Mouse (Mus musculus): ENCODE results near the gene Ncor2.
A peak's percentile ranks its signal among the peaks of the same experiment; 100 is the strongest.
"Not testable (repeated sequence)": the region's sequence is repeated elsewhere in the genome, so short reads cannot be mapped to it uniquely, and the experiment has no call there.

The Ncor2 gene

GRCm38 (mm10) chr5:125179007-125179734 lies at the start of gene Ncor2:
TSS of gene Ncor2 (minus strand) at chr5:125179219.
- DNase-seq (ENCODE audit: low read depth, low spot score) = peak; percentile 90

DNA sequence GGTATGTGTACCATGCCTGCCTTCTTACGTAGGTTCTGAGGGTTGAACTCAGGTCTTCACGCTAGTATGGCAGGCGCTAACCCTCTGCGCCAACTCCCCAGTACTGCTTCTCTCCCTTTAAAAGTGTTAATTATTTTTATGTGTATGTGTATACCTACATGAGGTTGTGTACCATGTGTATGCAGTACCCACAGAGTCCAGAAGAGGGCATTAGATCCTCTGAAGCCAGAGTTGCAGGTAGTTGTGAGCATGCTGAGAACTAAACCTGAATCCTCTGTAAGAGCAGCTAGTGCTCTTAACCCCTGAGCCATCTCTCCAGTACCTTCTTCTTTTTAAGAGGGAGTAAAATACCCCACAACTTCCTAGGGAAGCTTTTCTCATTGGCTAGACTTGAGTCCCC lies 48.7 kb upstream of the Ncor2 start:
- DNase-seq (ENCODE audit: low read depth, low spot score) = no peak

DNA sequence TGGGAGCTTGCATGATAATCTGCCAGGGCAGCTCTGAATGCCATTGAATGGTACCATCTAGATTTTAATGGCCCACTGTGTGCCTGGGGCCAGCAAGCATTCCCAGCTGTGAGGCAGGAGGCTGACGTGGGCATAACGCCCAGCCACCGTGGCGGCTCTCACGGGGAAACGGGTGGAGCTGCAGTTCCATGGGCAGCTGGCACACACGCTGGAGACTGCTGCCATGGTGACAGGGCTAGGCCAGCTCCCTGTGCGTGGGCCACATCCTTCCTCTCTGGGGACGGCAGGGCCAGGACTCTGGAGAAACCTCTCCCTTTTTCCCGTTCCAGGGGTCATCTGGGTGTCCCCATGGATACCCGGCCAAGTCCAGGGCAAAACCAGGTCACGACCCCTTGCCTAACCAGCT lies 47.2 kb upstream of the Ncor2 start:
- DNase-seq (ENCODE audit: low read depth, low spot score) = no peak

DNA sequence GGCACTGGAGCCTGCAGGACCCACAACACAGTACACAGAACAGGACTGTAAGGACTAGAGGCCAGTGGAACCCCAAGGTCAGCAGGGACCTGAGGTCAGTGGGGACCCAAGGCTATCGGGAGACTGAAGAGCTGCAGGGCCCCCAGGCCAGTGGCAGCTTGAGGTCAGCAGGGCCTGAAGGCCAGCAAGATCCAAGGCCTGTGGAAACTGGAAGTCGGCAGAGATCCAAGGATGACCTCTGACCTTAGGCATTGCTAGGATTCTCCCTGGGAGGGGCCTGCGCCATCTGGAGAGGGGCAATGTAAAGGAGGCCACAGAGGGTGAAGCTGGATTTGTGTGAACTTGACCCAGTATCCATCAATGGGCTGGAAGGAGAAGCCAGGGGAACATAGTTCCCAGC lies 45.9 kb upstream of the Ncor2 start:
- DNase-seq (ENCODE audit: low read depth, low spot score) = no peak

GRCm38 (mm10) chr5:125223961-125224360 lies 44.9 kb upstream of the Ncor2 start:
- DNase-seq (ENCODE audit: low read depth, low spot score) = no peak

DNA sequence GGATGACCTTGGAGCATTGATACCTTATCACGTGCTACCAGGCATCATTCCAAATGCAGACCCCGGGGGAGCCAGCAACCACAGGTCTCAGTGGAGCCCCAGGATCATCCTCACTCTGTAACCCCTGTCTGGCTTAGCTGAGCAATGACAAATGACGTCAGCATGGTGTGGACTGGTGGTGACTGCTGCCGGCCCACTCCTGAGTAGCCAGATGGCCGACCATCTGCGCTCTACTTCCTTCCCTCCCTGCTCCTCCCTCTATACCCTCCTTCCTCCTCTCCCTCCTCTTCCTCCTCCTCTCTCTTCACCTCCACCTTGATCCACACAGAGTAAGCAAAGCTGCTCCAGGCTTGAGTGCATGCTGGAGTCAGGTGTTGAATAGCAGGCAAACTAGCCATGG lies 43.7 kb upstream of the Ncor2 start:
- no peak for DNase-seq (ENCODE audit: low read depth, low spot score)

- DNase-seq (ENCODE audit: low read depth, low spot score) = no peak
These were observed 42.8 kb upstream of the Ncor2 start for GRCm38 (mm10) chr5:125221868-125222267.

DNA sequence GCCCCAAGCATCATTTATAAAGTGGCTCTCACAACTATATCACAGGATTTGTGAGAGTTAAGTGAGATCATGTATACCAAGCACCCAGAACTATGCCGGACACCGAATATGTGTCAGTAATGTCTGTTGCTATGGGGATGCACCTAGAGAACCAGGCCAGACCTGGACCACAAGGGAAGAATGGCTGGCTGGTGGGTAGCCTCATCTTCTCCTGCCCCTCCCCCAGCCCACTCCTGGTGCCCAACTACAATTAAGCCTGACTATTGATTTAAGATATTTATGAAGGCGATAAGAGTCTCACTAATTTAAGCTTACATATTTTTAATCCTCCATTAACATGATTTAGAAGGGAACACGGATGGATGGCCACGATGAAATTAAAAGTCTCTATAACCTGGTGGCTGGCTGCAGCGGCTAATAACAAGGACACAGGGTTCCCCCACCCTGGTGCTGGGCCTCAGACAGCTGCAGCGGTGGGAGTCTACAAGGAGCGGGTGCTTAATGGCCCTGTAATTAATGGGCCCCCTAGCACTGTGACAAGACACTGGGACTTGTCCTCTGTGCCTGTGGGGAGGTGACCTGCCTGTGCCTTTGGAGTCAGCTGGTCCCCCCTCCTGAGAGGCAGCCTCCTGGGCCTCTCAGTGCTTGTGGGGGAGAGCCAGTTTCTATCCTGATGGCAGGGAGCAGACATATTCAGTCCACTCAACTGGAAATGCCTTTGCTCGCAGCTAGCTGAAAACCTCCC lies 38.6 kb upstream of the Ncor2 start:
- no peak for DNase-seq (ENCODE audit: low read depth, low spot score)

DNA sequence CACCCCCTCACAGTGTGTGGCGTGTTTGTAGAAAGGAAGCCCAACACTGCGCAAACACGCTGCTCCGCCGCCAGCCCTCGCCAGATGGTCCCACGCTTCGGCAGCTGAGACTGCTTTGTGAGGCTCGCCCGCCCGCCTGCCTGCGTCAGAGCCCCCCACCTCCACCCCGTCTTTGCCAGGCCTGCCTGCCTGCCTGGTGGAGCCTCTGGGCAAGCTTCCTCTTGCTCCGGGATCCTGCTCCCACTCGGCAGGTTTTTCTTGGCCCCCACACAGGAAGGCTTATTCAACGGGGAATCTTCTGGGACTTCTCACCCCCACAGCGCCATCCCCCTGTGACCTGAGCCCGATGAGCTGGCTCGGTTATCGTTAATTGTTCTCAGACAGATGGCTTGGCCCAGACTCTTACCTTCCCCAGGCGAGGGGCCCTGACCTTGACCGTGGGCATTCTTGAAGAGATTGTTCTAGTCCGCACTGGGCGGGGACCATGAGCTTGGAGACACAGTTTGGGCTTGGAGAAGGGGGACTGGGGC lies 37.0 kb upstream of the Ncor2 start:
- DNase-seq (ENCODE audit: low read depth, low spot score) = no peak

GRCm38 (mm10) chr5:125215346-125215929 lies 36.4 kb upstream of the Ncor2 start:
- no peak for DNase-seq (ENCODE audit: low read depth, low spot score)

DNA sequence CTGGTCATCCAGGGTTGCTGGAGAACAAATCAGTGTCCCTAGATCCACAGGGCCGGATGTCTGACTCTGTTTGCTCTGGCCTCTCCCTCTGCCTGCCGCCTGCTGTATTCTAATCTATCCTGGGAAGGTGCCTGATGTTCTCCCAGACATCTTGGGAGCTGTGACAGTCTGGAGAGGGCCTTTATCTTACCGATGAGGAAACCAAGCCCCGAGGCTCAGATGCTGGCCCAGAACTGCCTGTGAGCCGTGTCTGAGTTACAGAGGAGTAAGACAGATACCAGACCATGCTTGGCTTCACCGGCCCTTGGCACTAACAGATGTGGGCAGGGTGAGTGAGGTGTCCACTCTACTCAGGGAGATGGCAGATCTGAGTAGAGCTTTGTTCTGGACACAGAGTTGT lies 35.0 kb upstream of the Ncor2 start:
- DNase-seq (ENCODE audit: low read depth, low spot score) = no peak

- peak; percentile 41 for DNase-seq (ENCODE audit: low read depth, low spot score)
These were observed 25.9 kb upstream of the Ncor2 start for GRCm38 (mm10) chr5:125204910-125205309.

DNA sequence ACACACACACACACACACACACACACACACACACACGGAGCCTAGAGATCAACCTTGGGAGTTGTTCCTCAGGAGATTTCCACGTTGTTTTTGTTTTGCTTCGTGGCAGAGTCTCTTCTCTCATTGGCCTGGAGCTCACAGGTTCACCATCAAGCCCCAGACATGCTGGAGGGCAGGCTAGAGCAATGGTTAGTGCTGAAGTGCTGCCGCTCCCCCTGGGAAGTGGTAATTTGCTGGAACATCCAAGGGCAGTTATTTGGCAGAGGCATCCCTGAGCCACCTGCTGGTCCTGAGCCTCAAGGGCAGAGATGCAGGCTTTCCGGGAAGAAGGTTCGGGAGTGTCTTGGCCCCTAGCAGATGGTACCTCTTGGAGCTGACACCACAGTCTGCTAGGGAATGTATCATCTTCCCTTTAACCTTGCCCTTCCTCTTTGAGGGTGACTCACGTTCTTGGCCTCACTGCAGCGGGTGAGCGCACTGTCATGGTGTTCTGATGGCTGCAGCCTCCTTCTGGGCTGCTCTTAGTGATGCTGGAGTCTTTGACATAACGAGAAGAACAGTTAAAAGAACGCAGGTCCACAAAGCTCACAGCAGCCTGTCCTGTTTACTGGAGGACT lies 25.3 kb upstream of the Ncor2 start:
- no peak for DNase-seq (ENCODE audit: low read depth, low spot score)

DNA sequence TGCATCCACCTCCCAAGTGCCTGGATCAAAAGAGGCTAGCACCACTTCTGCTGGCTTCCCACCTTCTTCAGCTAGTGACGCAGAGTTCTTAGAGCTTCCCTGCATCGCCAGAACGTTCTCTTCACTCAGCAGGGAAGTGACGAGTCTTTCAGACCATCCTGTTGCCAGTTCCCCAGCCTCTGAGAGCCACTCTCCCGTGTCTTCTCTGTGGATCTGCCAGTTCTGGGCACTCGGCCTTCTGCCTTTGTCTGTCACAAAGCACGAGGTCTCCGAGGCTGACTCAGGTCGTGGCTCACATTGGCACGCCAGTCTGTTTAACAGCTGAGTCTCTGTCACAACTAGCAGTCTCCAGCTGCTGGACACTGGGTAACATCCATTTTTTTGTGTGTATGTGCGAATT lies 24.7 kb upstream of the Ncor2 start:
- DNase-seq (ENCODE audit: low read depth, low spot score) = no peak

DNA sequence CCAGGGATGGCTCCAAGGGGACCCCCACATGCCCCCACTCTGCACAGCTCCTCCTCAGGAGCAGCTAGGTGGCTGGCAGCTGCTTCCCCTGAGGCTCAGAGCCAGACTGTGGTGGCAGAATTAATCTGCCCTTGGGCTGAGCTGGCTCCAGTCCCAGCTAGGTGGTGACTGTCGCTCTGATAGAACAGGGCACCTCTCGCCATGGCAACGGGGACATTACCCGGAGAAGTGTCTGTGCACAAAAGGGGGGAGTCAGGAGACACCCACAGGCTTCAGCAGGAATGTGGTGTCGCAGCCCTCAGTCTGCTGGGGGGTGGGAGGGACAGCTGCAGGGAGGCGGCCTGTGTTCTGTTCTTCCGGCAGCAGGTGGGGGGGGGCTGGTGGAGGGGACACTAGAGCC lies 24.1 kb upstream of the Ncor2 start:
- DNase-seq (ENCODE audit: low read depth, low spot score) = no peak

GRCm38 (mm10) chr5:125202100-125202499 lies 23.1 kb upstream of the Ncor2 start:
- DNase-seq (ENCODE audit: low read depth, low spot score) = no peak

- DNase-seq (ENCODE audit: low read depth, low spot score) = no peak
These were observed 20.1 kb upstream of the Ncor2 start for GRCm38 (mm10) chr5:125199086-125199485.

GRCm38 (mm10) chr5:125197325-125197724 lies 18.3 kb upstream of the Ncor2 start:
- not testable (repeated sequence) for DNase-seq (ENCODE audit: low read depth, low spot score)

- DNase-seq (ENCODE audit: low read depth, low spot score) = no peak
These were observed 17.0 kb upstream of the Ncor2 start for GRCm38 (mm10) chr5:125196054-125196453.

DNA sequence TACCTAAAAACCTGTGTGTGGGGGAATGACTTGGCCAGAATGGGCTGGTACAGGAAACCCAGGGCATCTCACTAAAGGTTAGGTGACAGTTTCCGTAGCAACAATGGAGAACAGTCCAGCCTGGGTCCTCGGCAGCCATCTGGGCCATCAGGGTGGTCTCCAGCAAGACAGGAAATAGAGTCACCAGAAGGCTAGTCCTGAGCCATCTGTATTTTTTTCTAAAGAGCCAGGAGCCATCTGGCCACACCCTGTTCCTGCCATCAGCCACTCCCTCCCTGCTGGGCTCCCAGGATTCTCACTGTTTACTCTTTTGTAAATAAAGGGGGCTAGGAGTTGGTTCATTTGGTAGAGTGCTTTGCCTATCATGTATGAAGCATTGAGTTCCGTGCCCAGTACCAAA lies 16.1 kb upstream of the Ncor2 start:
- DNase-seq (ENCODE audit: low read depth, low spot score) = no peak

GRCm38 (mm10) chr5:125193478-125194439 lies 14.7 kb upstream of the Ncor2 start:
- DNase-seq (ENCODE audit: low read depth, low spot score) = no peak
